Mouse (Mus musculus): ENCODE results near the gene Arl11.

DNA sequence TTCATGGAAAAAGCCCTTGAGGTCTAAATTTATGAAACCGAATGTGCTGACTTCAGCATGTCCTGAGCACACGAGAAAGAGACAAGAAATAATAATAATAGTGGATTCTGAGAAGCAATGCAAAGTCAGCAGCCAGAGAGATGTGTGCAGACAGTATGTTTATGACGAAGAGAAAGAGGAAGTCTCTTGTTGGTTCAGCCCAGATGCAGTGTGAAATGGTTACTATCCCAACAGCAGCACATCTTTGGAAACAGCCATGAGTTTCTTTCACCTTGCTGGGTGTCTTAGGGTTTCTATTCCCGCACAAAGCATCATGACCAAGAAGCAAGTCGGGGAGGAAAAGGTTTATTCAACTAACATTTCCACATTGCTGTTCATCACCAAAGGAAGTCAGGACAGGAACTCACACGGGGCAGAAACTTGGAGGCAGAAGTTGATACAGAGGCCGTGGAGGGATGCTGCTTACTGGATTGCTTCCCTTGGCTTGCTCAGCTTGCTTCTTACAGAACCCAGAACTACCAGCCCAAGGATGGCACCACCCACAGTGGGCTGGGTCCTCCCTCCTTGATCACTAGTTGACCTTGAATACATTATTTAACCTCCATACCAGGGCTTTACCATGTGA is 30.8 kb upstream of the Arl11 start:
- no peak for TF ChIP-seq TAL1 (conservative IDR thresholded peaks at IDR 0.05; ENCODE audit: low read depth, low read length)
- TF ChIP-seq GATA1 (IDR thresholded peaks at IDR 0.05; ENCODE audit: borderline replicate concordance, low read length): no peak
- TF ChIP-seq CTCF (IDR thresholded peaks at IDR 0.05; ENCODE audit: low read depth, low read length): no peak
